8 mouse cellular contexts compared by ENCODE assay signal in the genomic region with DNA sequence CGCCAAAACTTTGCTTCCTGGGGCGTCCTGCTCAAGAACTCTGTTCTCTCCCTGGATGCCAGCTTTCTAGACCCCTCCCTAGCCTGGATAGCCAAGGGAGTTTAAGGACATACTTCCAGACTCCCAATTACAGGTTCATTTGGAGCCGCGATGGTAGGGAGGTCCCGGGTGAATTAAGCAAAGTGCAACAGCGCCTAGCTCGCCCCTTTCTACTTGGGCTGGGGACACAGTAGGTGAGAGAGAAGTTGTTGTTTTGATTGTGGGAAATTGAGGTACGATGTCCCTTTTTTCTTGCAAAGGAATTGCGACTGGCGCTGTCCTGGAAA. TPM values are rescaled to one million over a fixed set of nuclear protein-coding genes. Genes with fewer than 3 reads are reported as not detected.
DNase-seq lines count a peak whose midpoint lies in the region; ATAC-seq and TF ChIP-seq lines count a peak whose summit lies in the region.
"Had no signal": no experiment of that assay in that cellular context is flagged by ENCODE, and none has a peak within 500 bp of the region (broad histone marks: within the 10 kb centered on the region; RNA-seq: fewer than 3 reads in every experiment).

No protein-coding gene starts in this region.

- peaks cover 16% of the 10 kb centered on the region for H3K4me1 ChIP-seq in megakaryocyte, embryonic 14.5 days
- 0 out of 2 replicates have a peak, but pooled peaks cover 3% of the 10 kb centered on the region for H3K4me1 ChIP-seq in forebrain, postnatal 0 days (ENCODE audit: insufficient read depth)
- H3K4me1 ChIP-seq in limb, embryonic 14.5 days (ENCODE audit: control insufficient read depth, insufficient read depth, low read length), result no peaks in the 10 kb centered on the region
- no peaks in the 10 kb centered on the region for H3K4me1 ChIP-seq in stomach, embryonic 15.5 days

- H3K4me3 ChIP-seq in megakaryocyte, embryonic 14.5 days (replicated peaks), result peak overlapping the region; percentile 88
- peak overlapping the region; percentile 55 for H3K4me3 ChIP-seq in forebrain, postnatal 0 days (ENCODE audit: low read depth, low read length)
- H3K4me3 ChIP-seq in limb, embryonic 14.5 days (replicated peaks; ENCODE audit: low read length), result peak overlapping the region; percentile 46
- H3K4me3 ChIP-seq in stomach, embryonic 15.5 days (replicated peaks), result peak overlapping the region; percentile 59

- H3K27ac ChIP-seq in forebrain, postnatal 0 days (ENCODE audit: low read depth, low read length), result no peak overlapping the region
- H3K27ac ChIP-seq in limb, embryonic 14.5 days (replicated peaks; ENCODE audit: low read depth, low read length), result peak overlapping the region; percentile 1; the same call in 1 of the 2 replicates
- H3K27ac ChIP-seq in stomach, embryonic 15.5 days, result no peak overlapping the region

- 2% methylated on average over 10 of the region's 10 CpGs for WGBS in forebrain, postnatal 0 days
- 2% methylated on average over 10 of the region's 10 CpGs for WGBS in limb, embryonic 14.5 days
- WGBS in stomach, embryonic 15.5 days, result 2% methylated on average over 10 of the region's 10 CpGs

- H3K4me2 ChIP-seq in forebrain, postnatal 0 days (ENCODE audit: low read depth), result peak overlapping the region; percentile 80
- H3K4me2 ChIP-seq in limb, embryonic 14.5 days (replicated peaks; ENCODE audit: low read depth, low read length, severe bottlenecking), result peak overlapping the region; percentile 50
- H3K4me2 ChIP-seq in stomach, embryonic 15.5 days, result peak overlapping the region; percentile 85

- H3K27me3 ChIP-seq in megakaryocyte, embryonic 14.5 days (replicated peaks), result peaks cover 27% of the 10 kb centered on the region
- H3K27me3 ChIP-seq in forebrain, postnatal 0 days (ENCODE audit: insufficient read depth, low read length), result peaks cover 6% of the 10 kb centered on the region
- H3K27me3 ChIP-seq in limb, embryonic 14.5 days (ENCODE audit: control insufficient read depth, insufficient read depth, low read length), result no peaks in the 10 kb centered on the region
- H3K27me3 ChIP-seq in stomach, embryonic 15.5 days (replicated peaks), result no peaks in the 10 kb centered on the region

- H3K9ac ChIP-seq in forebrain, postnatal 0 days, result peak overlapping the region; percentile 29; the same call in 1 of the 2 replicates
- H3K9ac ChIP-seq in limb, embryonic 14.5 days (ENCODE audit: low read depth, low read length, severe bottlenecking), result peak overlapping the region; percentile 51
- H3K9ac ChIP-seq in stomach, embryonic 15.5 days, result peak overlapping the region; percentile 60; the same call in 1 of the 2 replicates

- DNase-seq in forebrain, postnatal 0 days, result no peak
- no peak for DNase-seq in limb, embryonic 14.5 days (ENCODE audit: low spot score)
- no peak for DNase-seq in adrenal gland, adult 8-10 months
- no peak for DNase-seq in natural killer cell, adult 2 months (ENCODE audit: low spot score in 2 of 2)

- no peaks in the 10 kb centered on the region for H3K36me3 ChIP-seq in megakaryocyte, embryonic 14.5 days (replicated peaks; ENCODE audit: low read length)
- H3K36me3 ChIP-seq in forebrain, postnatal 0 days (ENCODE audit: insufficient read depth), result no peaks in the 10 kb centered on the region
- no peaks in the 10 kb centered on the region for H3K36me3 ChIP-seq in limb, embryonic 14.5 days (ENCODE audit: control insufficient read depth, insufficient read depth, low read length)
- H3K36me3 ChIP-seq in stomach, embryonic 15.5 days, result no peaks in the 10 kb centered on the region

- TF ChIP-seq POLR2A in limb, embryonic 14.5 days (IDR thresholded peaks at IDR 0.05; ENCODE audit: borderline replicate concordance, extremely low read depth, insufficient read depth, insufficient read length), result no peak

- TF ChIP-seq CTCF in forebrain, postnatal 0 days (IDR thresholded peaks at IDR 0.05; ENCODE audit: low read depth), result no peak

- peaks cover 3% of the 10 kb centered on the region; the same call in 1 of the 2 replicates for H3K9me3 ChIP-seq in megakaryocyte, embryonic 14.5 days
- H3K9me3 ChIP-seq in forebrain, postnatal 0 days (ENCODE audit: low read length), result no peaks in the 10 kb centered on the region
- H3K9me3 ChIP-seq in limb, embryonic 14.5 days (ENCODE audit: control insufficient read depth, low read length), result no peaks in the 10 kb centered on the region
- no peaks in the 10 kb centered on the region for H3K9me3 ChIP-seq in stomach, embryonic 15.5 days

- no peak for ATAC-seq in megakaryocyte, adult 5-6 weeks (ENCODE audit: poor library complexity, severe bottlenecking)
- no peak for ATAC-seq in forebrain, postnatal 0 days
- no peak for ATAC-seq in limb, embryonic 14.5 days (ENCODE audit: low FRiP score, low read depth)
- ATAC-seq in stomach, embryonic 15.5 days (ENCODE audit: insufficient read depth, low FRiP score, low read depth), result no peak

RNA-seq across cellular contexts. Expression of a gene that starts 0.7 kb away (rescaled TPM):
- not detected in 2 replicates for polyA plus RNA-seq in megakaryocyte, embryonic 14.5 days (2012; ENCODE audit: insufficient read depth, low replicate concordance)
- 0.16 and 0.25 TPM in 2 replicates for total RNA-seq in megakaryocyte, adult 5-6 weeks (2015)
- 0.15 TPM in 1 of 2 replicates, not detected in the other for total RNA-seq in megakaryocyte, adult 5-6 weeks (2017)
- 2.5 and 3.7 TPM in 2 replicates for total RNA-seq in forebrain, postnatal 0 days (2014; rRNA removed)
- 1.5 and 1.8 TPM in 2 replicates for polyA plus RNA-seq in forebrain, postnatal 0 days (2015; fragmentation: Nextera tagmentation; extraction: Ambion mirVana)
- polyA plus RNA-seq in limb, embryonic 14.5 days (2012; rRNA removed), result 13.1 and 13.5 TPM in 2 replicates
- polyA plus RNA-seq in limb, embryonic 14.5 days (2014; fragmentation: Nextera tagmentation; extraction: Ambion mirVana), result 30.1 and 33.7 TPM in 2 replicates
- 15.8 and 16.1 TPM in 2 replicates for polyA plus RNA-seq in stomach, embryonic 15.5 days (2015; fragmentation: Nextera tagmentation; extraction: Ambion mirVana)
- 1 to 10 TPM; 2.1 to 4.6 (median 3.9) TPM for total RNA-seq in adrenal gland, adult 8-10 months (2022)
- total RNA-seq: neutrophil, adult 5-6 weeks had no signal
